Mouse (Mus musculus) intestine, embryonic 16.5 days (tissue): ENCODE measurements around the gene Gm20388. TPM values are rescaled to one million over a fixed set of nuclear protein-coding genes. Genes with fewer than 3 reads are reported as not detected.

ENCODE experiments used
- ATAC-seq: fragments of 200-750 bp; cut with Nextera tagmentation; 2 replicates; pipeline ENCODE4 v1.8.0; 2017; ENCODE audit warnings: moderate TSS enrichment, moderate library complexity
- H3K27ac ChIP-seq: fragments of 300-500 bp; sonication (generic); 2 replicates; pipeline ENCODE4 v1.5.1; 2014; ENCODE audit warnings: mild to moderate bottlenecking, low read length
- H3K27me3 ChIP-seq: fragments of 300-500 bp; sonication (generic); replicated peaks from 2 replicates; pipeline ENCODE4 v1.6.1; 2014; ENCODE audit warnings: low read length, control low read depth, mixed read lengths; ENCODE audit not compliant: control insufficient read depth, insufficient read depth
- H3K36me3 ChIP-seq: fragments of 300-500 bp; sonication (generic); 2 replicates; pipeline ENCODE4 v1.6.1; 2014; ENCODE audit warnings: low read length, control low read depth; ENCODE audit not compliant: control insufficient read depth, insufficient read depth
- H3K4me1 ChIP-seq: fragments of 300-500 bp; sonication (generic); 2 replicates; pipeline ENCODE4 v1.6.1; 2014; ENCODE audit warnings: low read length, control low read depth, mixed read lengths; ENCODE audit not compliant: control insufficient read depth, insufficient read depth
- H3K4me2 ChIP-seq: fragments of 300-500 bp; sonication (generic); 2 replicates; pipeline ENCODE4 v1.6.1; 2014; ENCODE audit warnings: low read depth, low read length, control low read depth
- H3K4me3 ChIP-seq: fragments of 300-500 bp; sonication (generic); 2 replicates; pipeline ENCODE4 v1.5.1; 2014; ENCODE audit warnings: mild to moderate bottlenecking, low read length
- H3K9ac ChIP-seq: fragments of 300-500 bp; sonication (generic); 2 replicates; pipeline ENCODE4 v1.6.1; 2014; ENCODE audit warnings: low read depth, low read length
- H3K9me3 ChIP-seq: fragments of 300-500 bp; sonication (generic); 2 replicates; pipeline ENCODE4 v1.6.1; 2016; ENCODE audit warnings: low read length, control low read depth; ENCODE audit not compliant: control insufficient read depth
- WGBS: fragments of 180-500 bp; shearing (Covaris S2); extraction: QIAGEN DNeasy Blood & Tissue Kit; methylation state at CpG from one replicate; pipeline ENCODE4 v1.1.7; 2014; 5-methylcytosine and 5-hydroxymethylcytosine counted together
- polyA plus RNA-seq: library from polyadenylated mRNA; unstranded; fragments of >200 nt; fragmentation: Nextera tagmentation; extraction: Ambion mirVana; gene quantifications from 2 replicates; pipeline ENCODE4 v1.2.1, GENCODE M21; 2015

Gm20388 gene
- polyA plus RNA-seq, 1 experiment from 2014 or later = 5.8 TPM

DNA sequence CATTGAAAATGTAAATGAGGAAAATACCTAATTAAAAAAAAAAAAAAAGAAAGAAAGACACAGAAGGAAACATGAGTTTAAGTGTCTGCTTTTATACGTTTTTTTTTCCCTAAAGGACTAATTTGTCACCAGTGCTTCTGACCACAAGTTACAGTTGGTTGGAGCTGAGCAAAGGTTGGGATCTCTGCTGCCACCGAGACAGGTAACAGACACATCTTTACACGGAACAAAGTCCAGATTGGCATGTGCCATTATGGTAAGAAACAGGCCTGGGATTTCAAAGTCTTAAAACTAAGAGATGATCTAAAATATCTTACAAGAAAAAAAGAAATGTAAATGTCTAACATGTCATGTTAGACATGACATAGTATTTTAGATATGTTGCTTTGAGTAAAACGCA lies 3136.1 kb downstream of the Gm20388 start:
- WGBS = 61% methylated on average over 4 of the region's 4 CpGs
- Histone ChIP-seq H3K4me3 (no peak overlapping the region), H3K9ac (no peak overlapping the region), H3K36me3 (no peaks in the 10 kb centered on the region), H3K27me3 (no peaks in the 10 kb centered on the region), H3K4me2 (no peak overlapping the region), H3K27ac (peak overlapping the region; percentile 80; the same call in 1 of the 2 replicates), H3K4me1 (peaks cover 24% of the 10 kb centered on the region), H3K9me3 (no peaks in the 10 kb centered on the region)
- ATAC-seq = no peak

DNA sequence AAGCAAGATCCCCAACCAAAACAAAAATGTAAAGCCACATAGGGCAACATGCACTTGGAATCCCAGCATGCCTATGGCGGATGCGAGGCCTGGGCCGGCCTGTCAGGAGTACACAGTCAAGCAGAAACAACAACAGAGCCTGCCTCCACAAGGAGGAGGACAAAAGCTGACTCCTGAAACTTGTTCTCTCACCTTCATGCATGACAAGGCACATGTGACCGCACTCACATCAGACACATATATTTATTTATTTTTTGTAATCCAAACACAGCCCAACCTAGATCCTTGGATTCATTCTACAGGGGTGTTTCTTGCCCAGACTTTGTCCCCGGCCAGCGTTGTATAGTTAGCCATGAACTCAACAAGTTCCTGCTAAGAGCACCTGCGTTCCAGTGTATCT lies 3137.2 kb downstream of the Gm20388 start:
- H3K4me1 ChIP-seq = peaks cover 29% of the 10 kb centered on the region
- H3K27ac ChIP-seq = peak overlapping the region; percentile 80
- H3K9ac ChIP-seq = 0 out of 2 replicates have a peak overlapping the region, but pooled peaks have one; percentile 10
- no peak overlapping the region for H3K4me2 ChIP-seq
- H3K9me3 ChIP-seq = no peaks in the 10 kb centered on the region
- no peaks in the 10 kb centered on the region for H3K27me3 ChIP-seq
- WGBS = 80% methylated on average over 7 of the region's 7 CpGs
- H3K36me3 ChIP-seq = no peaks in the 10 kb centered on the region
- H3K4me3 ChIP-seq = no peak overlapping the region
- no peak for ATAC-seq

DNA sequence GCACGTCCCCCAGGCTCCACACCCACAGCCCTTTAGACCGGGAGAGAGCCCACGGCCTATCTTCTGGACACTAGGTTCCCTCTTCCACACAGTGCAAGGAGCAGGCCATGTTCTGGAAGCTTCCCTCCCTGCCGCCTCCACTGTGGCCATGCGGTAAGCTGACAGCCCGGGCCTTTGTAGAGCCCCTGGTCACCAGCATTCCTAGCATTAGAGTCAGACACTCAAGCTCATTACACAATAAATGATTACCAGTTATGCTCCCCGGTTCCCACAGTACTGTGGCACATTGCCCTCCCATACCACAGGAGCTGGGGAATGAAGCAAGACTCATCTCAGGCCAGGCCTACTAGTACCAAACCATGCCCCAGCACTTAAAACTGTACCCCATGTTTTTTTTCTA lies 3137.8 kb downstream of the Gm20388 start:
- Histone ChIP-seq H3K27ac (peak overlapping the region; percentile 80), H3K4me3 (no peak overlapping the region), H3K27me3 (no peaks in the 10 kb centered on the region), H3K9me3 (no peaks in the 10 kb centered on the region), H3K4me2 (no peak overlapping the region), H3K4me1 (peaks cover 26% of the 10 kb centered on the region), H3K36me3 (no peaks in the 10 kb centered on the region), H3K9ac (0 out of 2 replicates have a peak overlapping the region, but pooled peaks have one; percentile 1)
- 75% methylated on average over 7 of the region's 7 CpGs for WGBS
- ATAC-seq = peak; percentile 14; the same call in 1 of the 2 replicates

DNA sequence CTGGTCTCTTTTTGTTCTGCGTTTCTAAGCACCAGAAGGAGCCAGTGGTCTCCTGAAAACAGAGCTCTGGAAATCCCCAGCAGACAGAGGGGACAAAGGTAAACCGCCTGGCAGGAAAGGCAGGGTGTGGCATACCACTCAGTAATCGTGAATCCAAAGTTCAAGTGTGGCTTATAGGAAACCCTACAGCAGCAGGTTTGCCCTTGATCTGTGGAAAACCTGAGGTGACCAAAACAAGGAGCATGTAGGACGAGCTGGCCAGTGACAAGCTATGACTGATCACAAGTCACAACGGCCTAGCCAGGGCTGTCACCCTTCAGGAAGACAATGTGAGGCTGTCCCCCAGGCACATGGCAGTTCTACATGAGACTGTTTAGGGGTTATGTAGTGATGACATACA lies 3140.8 kb downstream of the Gm20388 start:
- Histone ChIP-seq H3K27me3 (no peaks in the 10 kb centered on the region), H3K9me3 (no peaks in the 10 kb centered on the region), H3K9ac (peak overlapping the region; percentile 54; the same call in 1 of the 2 replicates), H3K4me3 (no peak overlapping the region), H3K4me2 (peak overlapping the region; percentile 38), H3K36me3 (no peaks in the 10 kb centered on the region), H3K27ac (peak overlapping the region; percentile 97), H3K4me1 (peaks cover 23% of the 10 kb centered on the region)
- ATAC-seq = peak; percentile 84
- WGBS = 40% methylated on average over 5 of the region's 5 CpGs

DNA sequence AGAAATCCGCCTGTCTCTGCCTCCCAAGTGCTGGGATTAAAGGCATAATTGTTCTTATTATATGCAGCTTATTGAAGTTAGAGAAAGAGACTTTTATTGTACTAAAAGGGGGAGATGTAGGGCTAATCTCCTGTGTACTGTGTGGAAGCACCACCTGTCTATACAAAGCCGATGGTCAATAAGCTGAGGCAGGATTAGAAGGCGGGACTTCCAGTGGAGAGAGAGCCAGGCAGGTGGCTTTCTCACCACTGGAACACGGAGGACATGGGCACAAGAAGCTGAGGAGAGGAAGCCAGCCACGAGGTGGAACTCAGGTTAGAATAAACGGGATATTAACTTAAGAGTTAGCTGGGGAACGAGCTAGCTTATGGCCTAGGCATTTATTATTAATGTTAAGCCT lies 3152.1 kb downstream of the Gm20388 start, which contains the start of gene Spg7:
Spg7 (plus strand) TSS at position 222 of the 400 bp plus-strand sequence.
- Histone ChIP-seq H3K27me3 (no peaks in the 10 kb centered on the region), H3K36me3 (no peaks in the 10 kb centered on the region), H3K27ac (no peak within 1 kb of the TSS), H3K9ac (no peak within 1 kb of the TSS), H3K9me3 (no peaks in the 10 kb centered on the region), H3K4me3 (no peak within 1 kb of the TSS), H3K4me1 (peaks cover 15% of the 10 kb centered on the region), H3K4me2 (no peak within 1 kb of the TSS)
- WGBS = 76% methylated on average over 7 of the region's 7 CpGs
- no peak for ATAC-seq

DNA sequence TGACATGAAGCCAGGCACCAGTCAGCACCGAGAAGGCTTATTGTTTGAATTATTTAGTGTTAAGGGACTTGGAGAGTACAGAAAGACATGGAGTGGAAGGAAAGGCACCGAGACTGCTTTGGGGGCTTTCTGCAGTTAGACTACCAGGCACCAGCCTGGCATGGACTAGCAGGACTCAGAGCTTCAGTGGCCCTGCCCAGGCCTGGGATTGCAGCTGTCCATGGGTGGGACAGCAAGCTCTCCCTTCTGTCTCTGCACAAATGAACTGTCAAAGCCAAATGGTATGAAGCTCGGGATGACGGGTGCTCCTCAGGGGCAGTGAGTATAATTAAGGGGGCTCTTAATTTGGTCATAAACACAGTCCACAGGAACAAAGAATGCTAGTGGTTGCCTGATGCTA lies 3153.4 kb downstream of the Gm20388 start:
- H3K36me3 ChIP-seq = no peaks in the 10 kb centered on the region
- no peaks in the 10 kb centered on the region for H3K9me3 ChIP-seq
- H3K27me3 ChIP-seq = no peaks in the 10 kb centered on the region
- H3K9ac ChIP-seq = 0 out of 2 replicates have a peak overlapping the region, but pooled peaks have one; percentile 96
- H3K4me1 ChIP-seq = peaks cover 15% of the 10 kb centered on the region
- peak overlapping the region; percentile 61 for H3K4me2 ChIP-seq
- 83% methylated on average over 4 of the region's 4 CpGs for WGBS
- ATAC-seq = no peak
- H3K4me3 ChIP-seq = peak overlapping the region; percentile 89
- H3K27ac ChIP-seq = no peak overlapping the region

DNA sequence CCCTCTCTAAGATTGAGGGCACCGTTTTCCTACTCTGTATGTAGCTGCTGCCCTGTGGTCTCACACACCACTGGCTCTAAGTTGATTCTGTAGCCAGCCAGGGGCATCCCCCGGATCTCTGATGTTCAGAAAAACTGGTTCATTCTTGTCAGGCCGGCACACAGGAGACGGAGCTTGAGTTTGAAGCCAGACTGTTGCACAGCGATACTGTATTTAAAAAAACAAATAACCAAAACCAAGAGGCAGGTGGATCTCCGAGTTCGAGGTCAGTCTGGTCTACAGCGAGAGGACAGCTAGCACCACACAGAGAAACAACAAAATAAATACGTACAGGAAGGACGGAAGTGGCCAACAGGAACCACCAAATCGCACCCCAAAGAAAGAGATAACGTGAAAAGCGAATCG lies 3154.2 kb downstream of the Gm20388 start:
- peak; percentile 29 for ATAC-seq
- Histone ChIP-seq H3K4me3 (peak overlapping the region; percentile 89), H3K36me3 (no peaks in the 10 kb centered on the region), H3K27ac (peak overlapping the region; percentile 88), H3K4me1 (peaks cover 15% of the 10 kb centered on the region), H3K27me3 (no peaks in the 10 kb centered on the region), H3K9me3 (no peaks in the 10 kb centered on the region), H3K4me2 (peak overlapping the region; percentile 61), H3K9ac (peak overlapping the region; percentile 96)
- under 1% methylated on average over 14 of the region's 14 CpGs for WGBS

DNA sequence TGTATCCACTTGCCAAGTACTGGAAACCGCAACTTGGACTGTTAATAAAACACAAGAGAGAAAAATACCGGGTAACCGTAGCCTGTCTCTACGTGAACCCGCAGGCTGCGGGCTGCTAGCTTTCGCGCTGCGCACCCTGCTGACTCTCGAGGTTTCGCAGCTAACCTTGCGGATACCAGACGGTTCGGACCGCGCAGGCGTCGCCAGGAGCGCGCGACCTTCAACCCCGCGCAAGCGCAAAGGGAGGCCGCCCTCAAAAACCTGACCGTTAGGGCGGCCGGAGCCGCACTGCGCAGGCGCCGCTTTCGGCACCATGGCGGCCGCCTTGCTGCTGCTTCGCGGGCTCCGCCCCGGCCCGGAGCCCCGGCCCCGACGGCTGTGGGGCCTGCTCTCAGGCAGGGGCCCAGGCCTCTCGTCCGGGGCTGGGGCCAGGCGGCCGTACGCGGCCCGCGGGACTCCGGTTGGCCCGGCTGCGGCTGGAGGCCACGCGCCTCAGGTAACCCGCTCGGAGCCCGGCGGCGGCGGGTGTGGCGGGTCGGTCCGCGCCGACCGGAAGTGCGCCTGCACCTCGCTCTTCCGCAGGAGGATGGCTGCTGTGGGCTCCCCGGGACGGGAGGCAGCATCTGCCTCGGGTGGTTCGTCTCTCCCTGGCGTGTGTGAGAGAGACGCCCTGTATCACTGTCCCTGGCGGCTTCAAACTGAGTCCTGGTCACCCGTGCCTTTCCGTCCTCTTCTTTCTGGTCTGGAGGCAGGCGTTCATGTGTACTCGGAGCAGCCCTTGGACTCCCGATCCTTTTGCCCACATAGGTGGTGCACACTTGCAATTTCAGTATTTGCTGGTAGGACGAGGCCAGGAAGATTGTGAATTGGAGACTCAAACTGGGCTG lies 3154.8 kb downstream of the Gm20388 start:
- Histone ChIP-seq H3K4me2 (peak overlapping the region; percentile 79), H3K36me3 (0 out of 2 replicates have a peak, but pooled peaks cover 4% of the 10 kb centered on the region), H3K4me1 (peaks cover 15% of the 10 kb centered on the region), H3K27me3 (no peaks in the 10 kb centered on the region), H3K4me3 (peak overlapping the region; percentile 89), H3K27ac (peak overlapping the region; percentile 88), H3K9me3 (no peaks in the 10 kb centered on the region), H3K9ac (peak overlapping the region; percentile 96)
- peak; percentile 98 for ATAC-seq
- under 1% methylated on average over 83 of the region's 84 CpGs for WGBS

DNA sequence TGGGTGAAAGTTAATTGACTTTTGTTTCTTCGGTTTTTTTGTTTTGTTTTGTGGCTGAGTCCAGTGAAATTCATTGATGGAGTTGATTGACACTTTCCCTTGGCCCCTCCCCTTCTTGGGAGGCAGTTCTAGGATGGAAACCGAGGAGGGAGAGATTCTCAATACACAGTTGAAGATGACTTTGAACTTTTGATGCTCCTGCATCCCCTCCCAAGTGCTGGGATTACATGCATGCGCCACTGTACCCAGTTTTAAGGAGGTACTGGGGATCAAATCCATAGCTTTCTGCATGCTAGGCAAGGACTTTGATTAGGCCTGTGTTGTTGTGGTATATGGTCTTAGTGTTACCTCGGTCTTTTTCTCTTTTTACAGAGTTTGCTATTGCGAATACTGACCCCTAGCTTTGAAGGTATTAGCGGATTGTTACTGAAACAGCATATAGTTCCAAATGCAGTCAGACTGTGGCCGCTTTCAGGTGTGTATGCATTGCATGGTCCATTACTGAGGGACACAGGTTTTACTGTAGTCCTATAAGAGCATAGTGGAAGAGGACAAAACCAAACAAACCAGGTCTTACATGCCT lies 3155.6 kb downstream of the Gm20388 start:
- H3K36me3 ChIP-seq = peaks cover 4% of the 10 kb centered on the region; the same call in 1 of the 2 replicates
- peak overlapping the region; percentile 89 for H3K4me3 ChIP-seq
- ATAC-seq = no peak
- H3K9me3 ChIP-seq = no peaks in the 10 kb centered on the region
- H3K27me3 ChIP-seq = no peaks in the 10 kb centered on the region
- H3K4me1 ChIP-seq = peaks cover 15% of the 10 kb centered on the region
- peak overlapping the region; percentile 88 for H3K27ac ChIP-seq
- 29% methylated on average over 7 of the region's 7 CpGs for WGBS
- peak overlapping the region; percentile 96 for H3K9ac ChIP-seq
- peak overlapping the region; percentile 79 for H3K4me2 ChIP-seq
